Mouse (Mus musculus) skeletal muscle tissue, adult 2 months (tissue): ENCODE measurements around the gene Tmem179.

ENCODE experiments used
- DNase-seq: peaks from one replicate; pipeline ENCODE4 v3.0.0-alpha.2; 2012; ENCODE audit warnings: low read depth, low spot score

Tmem179 gene

DNA sequence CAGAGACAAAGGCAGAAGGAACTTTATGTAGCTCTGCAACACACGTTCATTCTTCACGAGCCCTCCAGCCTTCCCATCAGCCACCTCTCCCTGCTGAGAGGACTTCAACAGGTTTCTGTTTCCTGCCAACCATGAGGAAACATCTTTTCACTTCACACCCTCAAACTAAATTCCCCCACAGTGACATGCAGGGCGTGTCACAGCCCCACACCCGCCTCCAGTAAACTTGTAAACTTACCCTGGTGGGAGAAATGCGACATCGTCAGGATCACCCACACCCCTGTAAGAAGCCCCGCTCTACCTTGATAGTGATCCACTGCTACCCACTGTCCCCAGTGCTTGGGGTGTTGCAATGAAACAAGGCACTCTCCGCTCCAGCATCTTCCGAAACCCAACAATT is 21.8 kb upstream of the Tmem179 start:
- DNase-seq = no peak

DNA sequence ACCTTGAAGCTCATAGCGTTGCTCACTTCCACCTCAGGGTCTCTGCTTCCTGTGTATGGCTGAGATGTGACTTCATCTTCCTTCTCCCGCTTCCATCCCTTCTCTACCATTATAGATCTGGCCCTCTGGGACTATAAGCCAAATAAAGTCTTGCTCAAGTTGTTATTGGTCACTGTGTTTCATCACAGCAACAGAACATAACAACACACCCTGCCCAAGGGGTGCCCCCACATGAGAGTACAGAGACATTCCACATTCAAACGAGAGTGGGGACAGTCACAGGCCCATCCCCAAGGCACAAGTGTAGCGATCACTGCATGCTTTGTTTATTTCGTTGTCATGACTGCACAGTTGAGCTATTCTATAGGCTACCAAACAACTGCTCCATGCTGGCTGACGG is 20.7 kb upstream of the Tmem179 start:
- no peak for DNase-seq

DNA sequence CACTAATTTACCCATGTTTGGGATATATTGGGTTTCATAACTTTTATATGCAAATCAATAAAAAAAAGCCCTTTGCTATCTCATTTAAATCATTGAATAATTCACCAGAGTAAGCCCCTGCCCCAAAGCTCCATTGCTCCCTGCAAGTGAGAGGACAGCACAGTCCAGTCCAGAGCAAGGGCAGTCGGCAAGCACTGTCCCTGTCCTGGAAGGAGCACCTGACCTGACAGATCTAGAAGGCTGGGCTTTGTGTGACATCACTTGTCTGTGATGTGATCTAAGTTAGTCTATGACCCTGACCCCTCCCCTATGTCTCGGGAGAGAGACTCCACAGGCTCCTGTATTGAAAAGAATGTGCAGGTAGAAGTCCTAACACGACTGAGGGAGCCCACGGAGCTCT is 17.2 kb upstream of the Tmem179 start:
- no peak for DNase-seq

DNA sequence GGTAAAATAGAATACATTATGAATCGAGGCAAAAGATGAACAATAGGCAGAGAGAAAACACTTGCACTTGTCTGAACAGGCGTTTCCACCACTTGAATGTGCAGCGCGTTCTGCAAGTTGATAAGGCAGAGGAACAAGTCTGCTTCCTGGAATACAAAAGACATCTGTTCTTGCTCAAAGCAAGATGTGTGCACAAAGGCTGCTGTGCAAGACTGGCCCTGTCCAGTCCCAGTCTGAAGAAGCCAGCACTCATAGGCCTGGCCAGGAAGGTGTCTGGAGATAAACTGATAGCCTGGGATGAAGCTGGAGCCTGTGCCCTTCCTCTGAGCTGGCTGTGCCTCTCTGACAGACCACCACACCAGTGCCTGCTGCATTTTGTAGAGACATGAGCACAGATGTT is 1.6 kb upstream of the Tmem179 start:
- DNase-seq = no peak

DNA sequence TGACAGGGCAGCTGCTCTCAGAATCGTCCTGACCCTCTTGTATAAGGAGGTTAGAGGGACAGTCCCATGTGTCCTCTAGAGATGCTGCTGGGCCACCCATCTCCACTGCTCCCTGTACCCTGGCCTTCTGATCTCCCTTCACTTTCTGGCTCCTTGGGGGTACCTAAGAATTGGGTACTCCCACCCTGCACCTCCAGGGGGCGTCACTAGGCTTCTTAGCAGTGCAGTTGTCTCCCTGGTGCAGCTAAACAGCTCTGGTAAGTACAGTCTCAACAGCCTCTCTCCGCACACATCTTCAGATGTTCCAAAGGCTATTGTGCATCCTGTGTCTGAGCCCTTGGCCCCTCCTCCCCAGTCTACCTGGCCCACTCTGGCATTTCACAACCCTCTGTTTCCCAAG is 1.6 kb downstream of the Tmem179 start:
- no peak for DNase-seq

DNA sequence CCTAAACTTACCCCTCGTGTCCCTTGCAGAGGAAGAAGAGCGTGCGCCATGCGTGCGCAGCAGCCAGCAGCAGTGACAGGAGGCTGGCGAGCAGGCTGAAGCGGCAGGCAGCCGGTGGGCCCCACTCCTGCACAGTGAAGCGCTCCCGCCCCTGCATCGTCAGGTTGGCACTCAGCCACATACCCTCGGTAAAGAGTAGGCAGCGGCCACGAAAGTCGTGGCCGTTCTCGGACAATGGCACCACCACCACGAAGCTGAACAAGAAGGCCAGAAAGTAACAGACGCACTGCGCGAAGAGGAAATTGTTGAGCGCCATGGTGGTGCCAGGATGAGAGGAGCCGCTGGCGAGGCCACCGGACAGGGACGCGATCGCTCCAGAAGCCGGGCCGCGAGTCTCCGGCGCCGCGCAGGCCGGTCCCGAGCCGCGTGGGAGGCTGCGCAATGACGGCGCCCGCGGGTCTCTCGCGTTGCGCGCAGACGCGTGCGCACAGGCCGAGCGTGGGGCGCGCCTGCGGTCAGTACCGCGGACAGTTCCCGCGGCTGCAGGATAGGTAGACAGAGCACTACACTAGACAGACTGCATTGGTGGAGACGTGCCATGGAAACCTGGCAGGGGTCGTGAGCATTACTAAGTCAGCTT is 5.7 kb downstream of the Tmem179 start:
- no peak for DNase-seq

DNA sequence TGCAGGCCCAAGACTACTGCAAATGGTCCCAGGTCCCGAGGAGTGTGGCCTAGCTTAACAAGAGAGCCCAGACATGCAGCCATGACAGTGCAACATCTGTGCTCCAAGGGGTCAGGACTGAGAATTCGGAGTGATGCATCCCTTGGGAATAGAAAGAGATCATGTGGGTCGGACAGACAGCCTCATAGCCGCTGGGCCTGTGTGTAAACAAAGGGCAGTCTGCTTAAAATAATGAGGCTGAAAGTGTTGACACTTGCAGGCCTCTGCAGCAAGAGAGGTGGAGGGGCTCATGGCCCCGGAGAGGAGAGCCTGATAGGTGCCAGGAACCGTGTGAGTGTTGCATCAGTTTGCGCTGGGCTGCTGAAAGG is 6.2 kb downstream of the Tmem179 start:
- no peak for DNase-seq

DNA sequence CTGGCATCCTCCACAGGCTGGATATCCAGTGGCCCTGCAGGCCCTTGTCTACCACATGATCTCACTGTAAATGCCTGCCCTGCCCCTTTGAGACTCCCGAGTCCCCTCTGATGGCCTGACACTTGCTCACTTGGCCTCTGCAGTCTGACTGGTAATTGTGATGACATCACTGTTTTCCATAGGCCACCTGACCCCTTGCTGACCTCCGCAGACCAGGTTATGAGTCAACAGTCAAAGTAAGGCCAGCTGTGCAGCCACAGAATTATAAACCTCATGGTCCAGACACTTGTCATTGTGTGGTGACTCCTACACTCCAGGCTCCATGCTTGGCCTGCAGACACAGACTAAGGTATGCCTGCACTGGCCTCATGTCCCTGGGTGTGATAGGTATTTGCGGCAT is 8.6 kb downstream of the Tmem179 start:
- no peak for DNase-seq

DNA sequence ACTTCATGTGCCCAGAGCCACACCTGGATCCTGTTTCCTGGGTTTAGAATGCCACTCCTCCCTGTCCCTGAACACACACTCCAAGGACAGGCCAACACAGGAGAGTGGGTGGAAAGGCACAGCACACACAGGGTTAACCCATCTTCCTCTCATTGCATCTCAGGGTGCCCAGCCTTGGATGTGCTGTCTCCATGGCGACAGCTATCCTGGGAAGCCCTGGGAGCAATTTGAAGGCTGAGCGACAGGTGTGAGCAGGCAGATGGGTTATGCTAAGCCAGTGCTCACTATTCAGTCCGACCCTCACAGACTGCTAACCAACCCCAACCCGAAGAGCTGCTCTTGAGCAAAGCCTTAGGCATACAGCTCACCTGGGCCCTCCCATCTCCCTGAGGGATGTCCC is 9.3 kb downstream of the Tmem179 start:
- no peak for DNase-seq

DNA sequence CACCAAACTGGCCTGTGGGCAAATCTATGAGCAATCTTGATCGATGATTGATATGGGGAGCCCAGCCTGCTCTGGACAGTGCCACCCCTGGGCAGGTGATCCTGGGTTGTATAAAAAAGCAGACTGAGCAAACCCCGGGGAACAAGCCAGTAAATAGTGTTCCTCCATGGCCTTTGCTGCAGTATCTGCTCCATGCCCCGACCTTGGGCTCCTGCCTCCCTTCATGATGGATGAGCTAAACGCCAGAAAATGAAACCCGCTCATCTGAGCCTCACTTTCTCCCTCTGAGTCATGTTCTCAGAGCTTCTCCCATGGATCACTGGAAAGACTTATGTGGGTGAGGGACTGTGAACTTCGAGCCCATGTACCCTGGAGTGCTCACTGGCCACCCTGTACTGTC is 10.3 kb downstream of the Tmem179 start:
- DNase-seq = no peak

DNA sequence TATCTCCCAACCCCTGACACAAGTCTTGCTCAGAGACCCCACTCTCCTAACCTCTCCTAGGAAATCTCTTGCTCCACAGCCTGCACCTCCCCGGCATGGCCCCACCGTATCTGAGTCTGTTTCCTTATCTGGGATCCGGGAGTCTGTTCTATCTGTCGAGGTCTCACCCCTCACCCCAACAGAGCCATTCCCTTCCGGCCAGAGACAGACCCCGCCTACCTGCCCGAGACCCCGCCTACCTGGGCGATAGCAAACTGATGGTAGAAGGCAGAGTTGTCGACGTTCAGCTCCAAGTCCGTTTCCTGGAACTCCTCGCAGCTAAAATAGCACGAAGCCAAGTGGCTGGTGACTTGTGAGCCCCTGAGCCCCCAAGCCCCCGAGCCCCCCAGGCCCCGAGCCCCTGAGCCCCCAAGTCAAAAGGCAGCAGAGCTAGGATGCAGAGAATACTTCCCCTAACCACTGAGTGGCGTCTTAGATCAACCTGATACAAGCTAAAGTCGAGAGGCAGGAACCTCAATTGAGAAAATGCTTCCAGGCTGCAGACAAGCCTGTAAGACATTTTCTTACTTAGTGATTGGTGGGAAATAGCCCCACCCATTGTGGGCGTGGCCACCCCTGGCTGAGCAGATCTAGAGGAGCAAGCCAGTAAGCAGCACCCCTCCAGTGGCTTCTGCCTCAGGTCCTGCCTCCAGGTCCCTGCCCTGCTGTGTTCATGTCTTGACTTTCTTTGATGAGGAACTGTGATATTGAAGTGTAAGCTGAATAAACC is 13.4 kb downstream of the Tmem179 start:
- no peak for DNase-seq

DNA sequence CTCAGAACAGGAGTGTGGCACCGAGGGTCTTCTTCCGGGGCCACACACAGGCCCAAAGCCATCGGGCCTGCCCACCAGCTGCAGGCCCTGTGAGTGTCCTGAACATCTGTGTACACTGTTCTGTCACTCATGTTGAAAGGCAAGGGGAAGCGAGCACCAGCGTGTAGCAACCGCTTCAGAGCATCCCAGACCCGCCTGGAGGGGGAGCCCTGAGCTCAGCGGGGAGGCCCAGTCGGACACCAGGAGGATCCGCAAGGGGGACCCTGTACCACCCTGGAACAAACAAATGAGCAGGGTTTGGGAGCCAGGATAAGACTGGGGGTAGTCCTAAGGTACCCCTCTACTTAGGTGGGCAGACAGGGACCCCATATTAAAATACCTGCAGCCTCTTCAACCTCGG is 17.9 kb downstream of the Tmem179 start:
- no peak for DNase-seq

DNA sequence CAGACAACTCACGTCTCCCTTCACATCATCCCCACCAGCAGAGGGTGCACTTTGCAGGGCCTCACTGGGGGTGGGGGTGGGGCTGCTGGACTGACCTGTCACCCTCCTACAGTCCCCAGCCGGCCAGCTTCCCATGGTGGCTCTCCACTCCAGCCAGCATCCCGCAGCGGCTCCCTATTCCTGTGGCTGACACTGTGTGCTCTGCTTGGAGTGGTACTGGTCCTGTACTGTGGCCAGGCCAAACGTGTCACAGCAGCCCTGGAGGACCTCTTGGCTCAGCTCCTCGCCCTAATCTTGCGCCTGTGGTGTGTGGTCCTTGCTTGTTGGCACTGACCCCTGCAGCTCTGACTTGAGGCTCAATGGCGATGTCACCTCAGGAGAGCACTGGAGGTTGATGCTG is 18.8 kb downstream of the Tmem179 start:
- DNase-seq = no peak

DNA sequence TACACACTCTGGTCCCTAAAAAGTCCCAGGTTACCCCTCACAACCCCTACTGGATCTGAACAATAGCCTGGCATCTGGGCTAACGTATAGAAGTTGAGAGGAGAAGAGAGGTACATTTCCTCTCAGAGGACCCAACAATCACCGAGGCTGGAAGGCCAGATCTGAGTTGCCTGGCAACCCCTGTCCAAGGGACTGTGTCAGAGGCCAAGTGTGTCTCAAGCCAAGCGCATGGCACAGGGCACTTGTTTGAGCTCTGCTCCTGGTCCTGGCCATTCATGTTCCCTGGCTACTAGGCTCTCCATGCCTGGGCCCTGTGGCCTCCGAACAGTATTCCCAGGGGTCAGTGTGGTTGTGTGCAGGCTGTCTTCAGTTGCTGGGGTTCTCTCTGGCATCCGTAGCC is 20.4 kb downstream of the Tmem179 start:
- no peak for DNase-seq

DNA sequence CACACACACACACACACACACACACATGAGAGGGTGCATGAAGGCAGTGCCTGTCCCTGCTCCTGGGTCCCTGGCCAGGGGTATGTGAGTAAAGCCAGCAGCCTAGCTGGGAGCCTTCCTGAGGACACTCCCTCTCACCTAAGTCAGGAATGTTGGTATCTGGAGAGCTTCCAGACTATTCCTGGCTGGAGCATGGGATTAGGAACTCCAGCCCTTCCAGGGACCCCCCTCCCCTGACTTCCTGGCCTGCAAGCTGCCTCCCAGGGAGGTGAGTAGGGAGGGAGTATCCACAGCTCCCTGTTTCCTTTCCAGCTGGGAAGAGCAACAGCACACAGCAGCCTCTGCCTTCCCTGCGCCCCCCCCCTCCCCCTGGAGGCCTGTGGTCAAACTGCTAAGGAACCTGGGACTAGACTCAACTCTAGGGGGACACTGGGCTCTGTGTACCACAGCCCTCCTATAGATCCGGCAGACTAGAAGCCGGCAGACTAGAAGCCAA is 26.1 kb downstream of the Tmem179 start:
- DNase-seq = peak; percentile 42

DNA sequence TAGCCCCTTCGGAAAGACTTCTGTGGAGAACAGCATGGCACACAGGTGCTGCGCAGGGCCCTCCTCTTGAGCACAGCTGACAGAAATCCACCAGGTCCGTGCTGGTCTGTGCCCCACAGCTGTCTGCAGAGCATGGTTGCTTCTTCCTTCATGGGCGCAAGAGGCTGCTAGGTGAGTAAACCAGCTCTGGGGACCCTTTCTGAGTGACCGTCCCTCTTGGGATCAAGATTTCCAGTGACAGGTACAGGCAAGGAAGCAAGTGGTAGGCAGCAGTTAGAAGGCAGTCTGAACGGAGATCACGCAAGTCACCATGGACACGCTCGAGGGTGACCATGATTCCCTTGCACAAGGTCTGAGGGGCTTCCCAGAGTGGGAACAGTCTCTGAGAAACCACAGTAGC is 27.0 kb downstream of the Tmem179 start:
- no peak for DNase-seq

DNA sequence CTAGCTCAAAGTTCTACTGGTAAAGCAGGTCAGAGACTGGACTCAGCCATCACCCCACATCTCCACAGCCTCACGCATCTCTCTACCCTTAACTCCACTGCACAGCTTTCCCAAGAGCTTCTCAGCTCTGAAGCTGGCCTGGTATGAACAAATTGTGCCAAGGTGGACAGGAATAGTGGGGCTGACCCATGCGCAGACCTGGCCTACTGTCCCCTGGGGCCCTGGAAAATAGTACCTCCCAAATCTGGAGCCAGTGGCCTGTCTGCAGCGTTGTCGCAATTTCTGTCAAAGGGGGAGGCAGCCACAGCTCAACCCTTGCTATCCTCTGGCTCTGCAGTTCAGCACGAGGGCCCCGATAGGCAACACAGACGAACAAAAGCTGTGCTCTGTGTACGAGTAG is 27.4 kb downstream of the Tmem179 start, which contains the start of gene A530016L24Rik:
TSS of gene A530016L24Rik (plus strand) at position 315 of the 400 bp plus-strand sequence.
- no peak for DNase-seq

DNA sequence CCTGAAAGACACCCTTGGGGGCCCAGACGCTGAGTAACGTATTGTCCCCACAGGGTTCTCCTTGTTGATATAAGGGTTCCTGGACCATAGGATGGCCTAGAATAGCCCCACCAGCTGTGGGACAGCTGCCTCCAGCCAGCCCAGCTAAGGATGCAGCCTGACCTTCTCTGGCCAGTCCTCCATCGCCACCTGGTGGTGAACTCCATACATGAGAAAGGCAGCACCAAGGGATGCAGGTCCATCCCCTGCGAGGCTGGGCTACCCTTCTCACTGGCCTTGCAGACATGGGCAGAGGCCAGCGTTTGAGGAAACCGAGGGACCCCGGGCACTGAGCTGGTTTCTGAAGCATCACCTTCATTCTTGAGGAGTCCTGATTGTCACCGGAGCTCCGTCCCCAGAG is 42.8 kb downstream of the Tmem179 start:
- peak; percentile 68 for DNase-seq

DNA sequence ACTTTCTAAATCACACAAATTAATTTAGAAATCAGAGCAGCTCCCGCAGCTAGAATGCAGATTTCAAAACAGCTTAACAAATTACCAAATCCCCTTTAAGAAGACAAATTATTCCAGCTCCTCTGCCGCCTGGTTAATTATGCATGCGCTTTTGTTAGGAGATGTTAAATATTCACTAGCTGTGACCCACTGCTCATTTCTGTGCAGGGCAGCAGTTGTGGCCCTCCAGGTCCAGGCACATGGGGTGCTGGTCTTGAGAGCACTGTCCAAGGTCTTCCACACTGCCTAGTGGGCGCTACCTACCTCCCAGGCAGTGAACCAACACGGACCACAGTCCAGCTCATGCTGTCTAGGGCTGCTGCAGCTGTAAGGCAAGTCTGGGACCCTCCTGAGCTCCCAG is 46.3 kb downstream of the Tmem179 start:
- no peak for DNase-seq

DNA sequence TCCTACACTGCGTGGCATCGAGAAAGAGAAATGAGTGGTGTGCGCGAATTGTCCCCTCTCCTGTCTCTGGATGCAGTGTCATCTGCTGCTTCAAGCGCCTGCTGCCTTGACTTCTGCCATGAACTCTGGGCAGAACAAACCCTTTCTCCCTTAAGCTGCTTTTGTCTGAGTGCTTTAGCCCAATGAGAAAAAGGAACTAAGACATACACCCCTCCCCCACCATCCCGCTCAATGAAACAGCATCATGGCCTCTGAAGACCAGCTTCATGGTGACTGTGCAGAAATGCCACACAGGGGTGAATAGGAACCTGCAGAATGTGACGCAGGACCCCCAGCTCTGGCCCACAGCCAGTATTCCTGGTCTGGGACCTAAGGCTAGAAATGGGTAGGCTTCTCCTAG is 47.2 kb downstream of the Tmem179 start:
- no peak for DNase-seq

DNA sequence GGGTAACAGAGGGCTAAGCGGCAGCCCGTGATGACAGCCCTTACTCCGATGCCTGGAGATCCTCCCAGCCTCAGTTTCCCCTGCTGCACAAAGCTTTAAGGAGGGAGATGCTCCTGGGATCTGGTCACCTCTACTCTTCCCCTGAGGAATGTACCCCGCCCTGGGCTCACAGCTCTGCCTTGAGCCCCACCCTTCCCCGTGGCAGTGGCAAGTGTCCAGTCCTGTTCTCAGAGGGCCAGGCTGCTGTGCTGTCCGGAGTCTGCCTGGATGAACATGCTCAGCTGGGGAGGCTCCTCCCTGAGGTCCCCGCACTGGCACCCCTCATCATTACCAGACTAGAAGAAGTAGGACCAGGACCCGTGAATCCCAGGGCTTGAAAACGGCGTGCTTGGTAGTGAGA is 49.2 kb downstream of the Tmem179 start:
- no peak for DNase-seq

DNA sequence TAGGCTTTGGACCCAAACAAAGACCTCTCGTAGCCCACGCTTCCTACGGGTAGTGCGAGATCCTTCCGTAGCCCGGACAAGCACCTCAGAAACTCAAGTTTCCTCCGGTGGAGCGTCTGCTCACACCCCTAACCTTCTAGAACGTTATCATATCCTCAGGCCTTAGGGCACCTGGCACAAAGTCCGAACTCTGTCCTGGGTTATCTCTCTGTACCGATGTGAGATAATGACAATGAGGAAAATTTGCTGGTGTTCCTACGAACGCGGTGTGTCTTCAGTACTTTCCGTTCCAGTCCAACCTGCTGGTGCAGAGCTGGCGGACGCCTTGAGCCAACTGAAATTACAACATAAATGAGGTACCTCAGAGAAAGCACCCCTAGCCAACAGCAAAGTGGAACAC is 50.6 kb downstream of the Tmem179 start:
- DNase-seq = no peak

DNA sequence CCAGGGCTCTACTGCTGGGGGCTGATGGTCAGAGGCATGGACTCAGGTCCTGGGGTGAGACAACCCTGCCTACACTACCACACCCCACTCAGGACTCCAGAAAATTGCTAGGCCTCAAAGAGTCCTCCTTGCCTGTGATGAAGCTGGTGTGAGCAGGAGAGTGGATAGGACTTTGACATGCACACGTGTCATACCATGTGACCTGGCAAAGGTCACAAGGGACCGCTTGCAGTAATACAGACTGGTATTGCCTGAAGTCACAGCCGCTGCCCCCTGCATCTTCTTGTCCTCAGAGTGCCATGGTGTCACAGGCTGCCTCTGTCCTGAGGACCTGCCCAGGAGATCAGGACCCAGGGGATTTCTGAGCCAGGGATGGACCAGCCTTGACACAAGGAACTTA is 52.0 kb downstream of the Tmem179 start:
- no peak for DNase-seq
